Mouse (Mus musculus) fibroblast of lung, adult 2 months (primary cell): ENCODE data around the gene Mup8.
"Not testable (repeated sequence)": the region's sequence is repeated elsewhere in the genome, so short reads cannot be mapped to it uniquely, and the experiment has no call there.

ENCODE experiments used
- DNase-seq: peaks from one replicate; pipeline ENCODE4 v3.0.0-alpha.2; 2011; ENCODE audit warnings: low read depth

Gene Mup8

DNA sequence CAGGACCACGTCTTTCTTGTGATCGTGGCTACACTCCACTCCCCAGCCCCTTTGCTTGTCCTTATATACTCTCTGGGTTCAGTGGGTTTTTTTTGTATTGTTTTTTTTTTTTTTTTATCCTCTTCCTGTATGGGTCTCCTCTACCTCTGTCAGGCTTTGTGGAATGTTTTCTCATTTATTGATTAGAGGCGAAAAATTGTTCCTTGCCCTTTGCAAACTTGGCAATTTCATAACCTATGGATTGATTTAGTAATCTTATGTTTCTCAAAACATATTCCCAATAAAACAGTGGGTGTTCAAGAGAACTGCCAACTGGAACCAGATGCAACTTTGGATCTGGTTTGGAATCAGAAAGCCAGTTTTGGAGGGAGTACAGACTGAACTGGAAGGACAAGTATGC lies at the start of gene Mup8:
Gene Mup8, minus strand, starts transcription at position 101 of the 400 bp plus-strand sequence.
- DNase-seq, result not testable (repeated sequence)

- not testable (repeated sequence) for DNase-seq
Observed at GRCm38 (mm10) chr4:60265977-60266770, 43.8 kb upstream of the Mup8 start.

GRCm38 (mm10) chr4:60262706-60263105 lies 40.3 kb upstream of the Mup8 start:
- not testable (repeated sequence) for DNase-seq
